Mouse (Mus musculus) activated CD4-positive, CD25-positive, alpha-beta regulatory T cell, adult 9 weeks (primary cell): ENCODE measurements around the gene Il18rap. TPM values are rescaled to one million over a fixed set of nuclear protein-coding genes. Genes with fewer than 3 reads are reported as not detected.

Source experiments
- polyA plus RNA-seq: library from polyadenylated mRNA; unstranded; fragments of 100-300 nt; shearing (Covaris generic); gene quantifications from one replicate; pipeline ENCODE4 v1.2.1, GENCODE M21; 2017

Gene Il18rap
- polyA plus RNA-seq, result 10.5 TPM

DNA sequence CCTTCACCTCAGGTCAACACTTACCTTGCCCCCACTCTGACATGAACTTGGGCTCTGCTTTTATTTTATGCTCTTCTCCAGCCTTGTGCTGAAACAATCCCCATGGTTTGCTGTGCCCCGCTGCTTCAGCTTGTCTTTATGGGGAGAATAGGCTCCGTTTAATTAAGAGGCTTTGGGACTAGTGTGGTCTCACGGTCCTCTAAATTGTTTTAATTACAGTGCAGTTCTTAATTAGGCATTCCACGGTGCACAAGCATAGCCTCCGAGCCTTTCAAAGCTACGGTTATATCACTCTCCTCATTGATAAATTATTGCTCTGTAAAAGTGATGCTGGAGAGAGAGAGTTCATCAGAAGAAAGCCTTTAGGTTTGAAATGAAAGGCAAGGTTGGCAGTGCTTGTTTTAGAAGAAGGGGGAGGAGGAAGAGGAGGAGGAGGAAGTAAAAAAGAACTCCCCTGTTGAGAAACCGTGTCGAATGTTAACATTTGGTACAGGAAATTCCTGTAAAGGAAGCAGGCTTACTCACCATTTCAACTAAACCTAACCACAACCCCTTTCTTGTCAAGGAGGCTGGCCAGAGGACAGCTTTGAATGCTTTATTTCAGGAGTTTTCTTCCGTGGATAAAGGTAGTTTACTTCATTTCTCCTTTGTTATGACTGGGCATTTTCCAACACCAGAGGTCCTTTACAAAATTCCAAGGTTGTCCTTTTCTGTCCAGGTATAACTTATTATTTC, at the start of gene Il18rap:
Gene Il18rap (plus strand): TSS at position 512 of the 735 bp plus-strand sequence.

GRCm38 (mm10) chr1:40465477-40466430, 49.4 kb upstream of the Il18rap start, which contains the start of gene Il18r1:
Gene Il18r1, plus strand, starts transcription at chr1:40465552.

GRCm38 (mm10) chr1:40579784-40580183, 64.6 kb downstream of the Il18rap start, which contains the start of gene Slc9a4:
Gene Slc9a4, plus strand, starts transcription at chr1:40580081.

Other genes with a start within 250 kb of the Il18rap start
- 2.0 TPM for gene Il1rl2, start 190.8 kb upstream of the Il18rap start, polyA plus RNA-seq
- 35.0 TPM for gene Il1rl1, start 85.8 kb upstream of the Il18rap start, polyA plus RNA-seq
- 35.1 TPM for gene Il18r1, start 49.8 kb upstream of the Il18rap start, polyA plus RNA-seq
- not detected for gene Slc9a4, start 64.7 kb downstream of the Il18rap start, polyA plus RNA-seq
- not detected for gene Slc9a2, start 165.2 kb downstream of the Il18rap start, polyA plus RNA-seq